Mouse (Mus musculus) right cerebral cortex, postnatal 14 days (tissue): ENCODE results near the gene Ncor1.
"Not testable (repeated sequence)": the region's sequence is repeated elsewhere in the genome, so short reads cannot be mapped to it uniquely, and the experiment has no call there.

Experiments
- DNase-seq: peaks from one replicate; pipeline ENCODE4 v3.0.0; 2022

Gene Ncor1

DNA sequence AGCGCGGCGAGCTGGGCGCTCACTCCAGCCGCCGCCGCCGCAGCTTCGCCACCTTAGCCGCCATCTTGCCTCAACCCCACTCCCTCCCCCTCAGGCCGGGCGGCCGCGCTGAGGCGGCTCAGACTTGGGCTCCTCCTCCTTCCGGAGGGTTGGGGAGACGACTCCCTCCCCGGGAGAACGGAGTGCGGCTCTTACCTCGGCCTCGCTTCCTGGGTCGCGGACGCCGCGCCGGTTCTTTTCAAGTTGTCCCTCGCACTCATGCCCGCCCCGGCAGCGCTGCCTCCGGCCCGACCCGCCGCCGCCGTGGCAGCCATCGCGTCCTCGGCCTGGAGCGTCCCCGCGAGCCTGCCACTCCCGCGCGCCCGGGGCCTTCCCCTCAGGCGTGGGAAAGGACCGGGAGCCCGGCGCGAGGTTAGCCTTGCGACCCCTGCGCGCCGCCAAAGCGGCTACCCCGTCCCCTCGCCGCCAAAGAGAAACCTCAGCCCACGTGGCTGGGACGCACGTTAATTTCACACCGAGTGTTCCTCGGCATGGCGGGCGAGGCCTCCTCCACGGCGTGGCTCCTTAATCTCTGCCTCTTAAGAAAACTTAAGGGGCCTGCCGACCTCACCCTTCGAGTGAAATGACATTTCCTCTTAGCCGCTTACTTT, 975 bp downstream of the Ncor1 start:
- DNase-seq: peak; percentile 83

DNA sequence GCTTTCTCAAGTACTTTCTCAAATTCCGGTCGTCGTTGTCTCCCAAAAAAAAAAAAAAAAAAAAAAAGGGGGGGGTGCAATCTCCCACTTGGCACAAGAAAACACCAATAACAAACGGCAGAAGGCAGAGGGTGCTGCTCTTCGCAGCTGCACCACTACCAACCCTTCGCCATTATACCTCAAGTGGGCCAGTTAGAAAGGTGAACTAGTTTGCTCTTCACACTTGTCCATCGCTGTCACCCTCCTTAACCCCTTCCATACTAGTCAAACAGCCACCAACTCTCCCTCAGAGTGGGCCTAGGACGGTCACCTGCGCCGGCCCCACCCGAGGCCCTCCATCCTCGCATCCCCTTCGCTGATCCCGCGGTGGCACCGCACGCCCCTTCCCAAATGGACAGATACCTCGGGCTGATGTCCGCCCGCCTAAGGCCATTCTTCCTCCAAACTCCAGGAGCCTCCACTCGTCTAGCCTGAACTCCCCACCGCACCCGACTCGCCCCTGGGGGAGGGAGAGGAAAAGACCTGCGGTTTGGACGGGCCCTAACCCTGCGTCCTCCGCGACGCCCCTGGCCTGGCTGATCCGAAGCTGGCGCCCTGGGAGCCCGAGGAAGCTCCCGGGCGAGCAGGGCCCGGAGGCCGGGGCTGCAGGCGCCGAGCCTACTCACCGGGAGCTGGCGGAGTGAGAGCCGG, 1.7 kb downstream of the Ncor1 start:
- DNase-seq: peak; percentile 22

DNA sequence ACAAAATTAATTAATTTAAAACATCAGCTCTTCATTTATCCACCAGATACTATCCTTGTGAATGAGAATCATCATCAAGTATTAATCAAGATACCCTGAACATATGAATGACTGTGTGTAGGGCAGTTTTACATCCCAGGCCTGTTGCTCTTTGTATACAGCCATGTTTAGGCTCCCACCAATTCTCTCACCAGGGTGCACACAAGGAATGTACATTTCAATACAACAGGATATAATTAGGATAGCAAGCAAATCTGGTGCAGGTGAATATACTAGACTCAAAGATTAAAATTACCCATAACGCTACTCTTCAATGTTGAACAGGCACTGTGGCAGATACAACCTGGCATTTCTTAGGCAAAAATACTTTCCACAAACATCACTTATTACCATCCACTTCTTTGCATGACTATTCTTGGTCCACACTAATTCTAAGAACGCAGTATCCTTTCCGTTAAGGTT, 2.3 kb downstream of the Ncor1 start:
- no peak for DNase-seq

DNA sequence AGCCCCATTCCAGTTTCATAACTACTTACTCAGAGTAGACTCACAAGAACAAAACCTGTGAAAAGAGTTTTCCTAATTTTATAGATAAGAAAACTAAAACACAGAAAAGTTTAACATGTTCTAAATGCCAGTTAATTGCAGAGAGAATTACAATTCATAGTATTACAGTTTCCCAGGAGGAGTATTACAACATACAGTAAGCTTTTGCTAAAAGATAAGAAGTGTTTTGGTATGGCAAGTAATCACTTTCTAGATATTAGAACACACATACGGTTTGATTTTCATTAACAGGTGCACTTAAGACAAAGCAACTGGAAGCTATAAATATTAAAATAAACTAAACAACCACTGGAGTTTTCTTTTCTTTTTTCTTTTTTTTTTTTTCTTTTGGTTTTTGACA, 3.1 kb downstream of the Ncor1 start:
- DNase-seq: no peak

DNA sequence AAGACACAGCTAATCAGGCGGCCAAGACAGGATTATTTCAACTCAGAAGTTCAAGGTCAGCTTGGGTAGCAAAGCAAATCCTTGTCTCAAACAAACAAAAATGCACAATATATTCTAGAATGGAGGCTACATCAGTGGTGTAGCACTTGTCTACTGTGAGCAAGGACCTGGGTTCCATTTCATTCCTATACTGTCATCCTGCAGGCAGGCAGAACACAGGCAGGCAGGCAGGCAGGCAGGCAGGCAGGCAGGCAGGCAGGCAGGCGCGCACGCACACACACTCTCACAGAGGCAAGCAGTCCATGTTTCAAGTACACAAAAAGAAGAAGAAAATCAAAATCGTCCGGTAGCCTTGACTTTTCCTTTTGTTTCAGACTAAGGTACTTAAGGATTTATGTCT, 9.4 kb downstream of the Ncor1 start:
- no peak for DNase-seq

DNA sequence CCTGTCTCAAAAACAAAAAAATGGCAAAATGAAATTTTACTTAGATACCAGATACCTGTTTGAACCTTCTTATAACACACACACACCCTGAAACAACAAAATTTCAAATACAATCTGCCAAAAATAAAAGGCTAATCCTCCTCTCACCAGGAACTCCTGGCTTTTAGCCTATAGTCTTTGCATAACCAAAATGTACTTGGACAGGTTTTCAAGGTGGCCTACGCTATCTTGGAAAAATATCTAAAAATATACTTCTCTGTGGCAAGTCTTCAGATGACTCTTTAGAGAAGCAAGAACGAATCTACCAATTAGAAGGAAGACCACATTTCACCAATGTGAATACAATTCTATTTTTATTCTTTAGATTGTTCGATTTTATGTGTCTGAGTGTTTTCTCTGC, 12.5 kb downstream of the Ncor1 start:
- no peak for DNase-seq

DNA sequence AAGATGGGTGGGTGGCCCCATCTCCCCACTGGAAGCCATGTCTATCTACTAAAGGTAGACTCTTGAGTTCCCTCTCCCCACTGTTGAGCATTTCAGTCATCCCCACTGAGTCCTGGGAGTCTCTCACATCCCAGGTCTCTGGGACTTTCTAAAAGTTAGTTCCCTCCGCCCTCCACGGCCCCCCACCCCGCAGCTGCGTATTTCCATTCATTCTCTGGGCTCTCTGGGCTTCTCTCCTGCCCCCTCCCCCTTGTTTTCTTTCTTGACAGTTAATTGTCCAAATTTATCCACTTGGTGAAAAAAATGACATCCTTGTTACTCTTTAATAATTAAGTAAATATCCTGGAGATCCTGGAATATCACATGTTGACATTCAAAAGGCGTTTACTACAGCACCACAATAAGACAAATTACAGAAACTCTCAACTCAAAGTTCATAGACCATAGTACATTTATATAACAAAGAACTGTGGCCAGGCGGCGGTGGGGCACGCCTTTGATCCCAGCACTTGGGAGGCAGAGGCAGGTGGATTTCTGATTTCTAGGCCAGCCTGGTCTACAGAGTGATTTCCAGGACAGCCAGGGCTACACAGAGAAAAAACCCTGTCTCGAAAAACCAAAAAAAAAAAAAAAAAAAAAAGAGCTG, 17.5 kb downstream of the Ncor1 start:
- DNase-seq: no peak

DNA sequence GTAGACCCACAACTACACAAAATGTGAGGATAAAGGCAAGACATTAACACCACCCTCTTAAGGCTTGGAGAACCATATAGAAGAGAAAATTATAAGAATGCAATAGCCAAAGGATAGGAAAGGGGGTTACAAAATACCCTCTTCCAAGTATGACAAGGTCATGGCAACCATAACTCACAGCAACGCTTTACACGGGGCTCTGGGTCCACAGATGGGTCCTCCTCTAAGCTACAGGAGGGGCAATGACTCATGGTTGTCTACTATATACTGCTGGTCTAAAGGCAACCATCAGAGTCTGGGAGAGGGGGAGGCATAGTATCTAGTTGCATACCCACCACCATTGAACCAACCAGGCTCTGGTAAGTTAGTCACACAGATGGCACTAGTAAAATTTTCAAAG, 26.1 kb downstream of the Ncor1 start:
- DNase-seq: no peak

DNA sequence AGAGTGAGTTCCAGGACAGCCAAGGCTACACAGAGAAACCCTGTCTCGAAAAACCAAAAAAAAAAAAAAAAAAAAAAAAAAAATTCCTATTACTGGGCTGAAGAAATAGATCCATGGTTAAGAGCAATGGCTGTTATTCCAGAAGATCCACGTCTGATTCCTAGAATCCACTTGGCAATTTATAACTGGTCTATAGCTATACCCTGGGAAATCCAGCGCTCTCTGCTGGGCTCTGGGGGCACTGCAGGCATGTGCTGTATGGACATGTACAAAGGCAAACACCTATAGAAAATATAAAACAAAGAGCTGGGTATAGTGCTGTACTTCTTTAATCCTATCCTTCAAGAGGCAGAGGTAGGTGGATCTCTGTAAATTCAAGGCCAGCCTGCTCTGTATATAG, 31.2 kb downstream of the Ncor1 start:
- DNase-seq: peak; percentile 10

DNA sequence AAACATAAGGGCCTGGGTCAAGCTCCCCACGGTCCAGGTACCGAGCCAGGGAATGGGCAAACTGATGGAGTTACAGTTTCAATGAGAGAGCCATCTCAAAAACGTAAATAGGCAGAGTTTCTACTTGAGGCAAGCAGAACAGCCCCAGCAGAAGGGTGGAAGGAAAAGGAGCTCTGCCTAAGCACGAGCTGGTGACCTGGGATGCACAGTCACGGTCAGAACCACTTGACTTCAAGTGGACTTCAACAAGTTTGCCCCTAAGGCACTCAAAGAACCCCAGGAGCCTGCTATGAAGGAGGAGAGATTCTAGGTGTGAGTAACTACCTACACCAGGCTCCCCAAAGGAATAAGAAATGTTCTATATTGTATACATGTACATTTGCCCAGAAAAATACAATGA, 32.1 kb downstream of the Ncor1 start:
- no peak for DNase-seq

DNA sequence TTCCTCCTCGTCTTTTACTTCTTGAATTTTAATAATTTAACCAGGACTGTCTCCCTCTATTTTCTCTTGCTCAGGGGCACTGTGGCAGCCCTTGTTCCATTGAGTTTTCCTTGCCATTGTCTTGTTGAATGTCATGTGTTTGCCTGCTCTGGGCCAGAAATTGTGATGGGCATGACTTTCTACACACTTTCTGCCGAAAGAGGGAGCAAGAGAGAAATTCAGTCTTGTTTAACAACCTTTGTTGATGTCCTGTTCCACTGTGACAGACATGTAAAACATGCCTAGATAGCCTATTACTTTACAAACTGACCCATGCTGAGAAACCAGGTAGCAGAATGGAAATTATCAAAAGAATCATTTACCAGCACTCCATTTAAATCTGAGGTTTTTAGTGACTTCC, 33.8 kb downstream of the Ncor1 start:
- no peak for DNase-seq

DNA sequence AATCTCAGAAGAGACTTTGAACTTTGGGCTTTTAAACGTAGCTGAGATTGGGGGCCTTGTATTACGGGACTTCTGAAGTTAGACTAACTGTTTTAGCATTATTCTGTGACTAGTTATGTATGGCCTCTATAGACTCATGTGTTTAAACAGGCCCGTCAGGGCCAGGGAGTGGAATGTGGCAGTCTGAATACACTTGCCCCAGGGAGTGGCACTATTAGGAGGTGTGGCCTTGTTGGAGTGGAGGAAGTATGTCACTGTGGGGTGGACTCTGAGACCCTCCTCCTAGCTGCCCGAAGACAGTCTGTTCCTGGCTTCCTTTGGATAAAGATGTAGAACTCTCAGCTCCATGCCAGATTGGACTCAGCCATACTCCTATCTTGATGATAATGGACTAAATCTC, 43.3 kb downstream of the Ncor1 start:
- DNase-seq: no peak

DNA sequence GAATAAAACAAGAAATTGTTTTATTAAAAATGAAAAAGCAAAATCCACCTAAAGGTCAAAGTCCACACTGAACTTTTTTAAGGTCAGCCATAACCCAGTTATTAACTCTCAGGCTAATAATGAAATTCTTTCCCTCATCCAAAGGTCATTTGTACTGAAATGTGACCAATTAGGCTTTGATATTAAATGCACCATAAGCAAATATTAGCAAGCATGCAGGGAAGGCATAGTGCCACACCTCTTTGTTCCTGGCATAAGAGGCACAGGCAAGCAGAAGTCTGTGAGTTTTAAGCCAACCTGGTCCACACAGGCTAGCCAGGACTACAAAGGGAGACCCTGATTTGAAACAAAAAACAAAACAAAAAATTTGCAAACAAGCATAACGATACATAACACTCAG, 48.7 kb downstream of the Ncor1 start:
- DNase-seq: no peak

DNA sequence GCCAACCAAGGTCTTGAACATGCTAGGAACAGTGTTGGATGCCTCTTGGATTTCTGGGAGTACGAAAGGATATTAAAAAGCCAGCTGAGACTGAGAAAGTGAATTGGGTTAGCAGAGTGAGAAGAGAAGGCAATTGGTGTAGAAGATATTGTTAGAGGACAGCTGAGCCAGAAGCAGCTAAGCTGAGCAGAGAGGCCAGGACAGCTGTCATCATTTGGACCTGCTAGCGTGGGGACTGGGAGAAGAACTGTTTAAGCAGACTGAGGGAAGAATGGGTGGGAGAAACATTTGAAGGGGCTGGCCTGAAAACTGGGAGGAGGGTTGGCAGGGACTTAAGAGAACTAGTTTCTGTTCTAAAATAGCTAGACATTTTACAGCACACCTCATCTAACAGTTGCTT, 49.5 kb downstream of the Ncor1 start:
- no peak for DNase-seq

DNA sequence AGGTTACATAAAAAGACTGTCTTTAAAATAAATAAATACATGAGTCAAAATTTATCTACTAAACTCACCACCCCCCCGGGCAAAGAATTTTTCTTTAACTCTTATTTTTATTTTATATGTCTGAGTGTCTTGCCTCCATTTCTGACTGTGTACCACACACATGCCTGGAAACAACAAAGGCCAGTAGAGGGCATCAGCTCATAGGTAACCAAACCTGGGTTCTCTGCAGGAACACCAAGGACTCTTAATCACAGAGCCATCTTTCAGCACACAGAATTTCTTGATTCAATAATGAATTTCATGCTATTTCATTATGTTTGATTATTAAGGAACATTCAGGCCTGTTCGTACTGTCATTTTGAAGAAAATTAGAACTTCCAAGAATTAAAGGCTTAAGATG, 61.9 kb downstream of the Ncor1 start:
- DNase-seq: no peak

DNA sequence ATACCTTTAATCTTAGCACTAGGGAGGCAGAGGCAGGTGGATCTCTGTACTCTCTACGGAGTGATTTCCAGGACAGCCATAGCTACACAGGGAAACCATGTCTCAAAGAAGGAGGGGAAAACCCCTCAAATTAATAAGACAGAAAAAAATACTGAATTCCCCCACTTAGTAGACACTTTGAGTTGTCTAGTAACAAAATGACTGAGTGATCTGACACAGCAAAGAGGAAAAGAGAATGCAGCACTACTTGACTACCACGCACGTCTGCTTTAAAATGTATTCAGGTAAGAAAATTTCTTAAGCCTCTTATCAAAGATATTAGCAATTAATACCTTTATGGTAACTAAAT, 70.0 kb downstream of the Ncor1 start:
- DNase-seq: no peak

DNA sequence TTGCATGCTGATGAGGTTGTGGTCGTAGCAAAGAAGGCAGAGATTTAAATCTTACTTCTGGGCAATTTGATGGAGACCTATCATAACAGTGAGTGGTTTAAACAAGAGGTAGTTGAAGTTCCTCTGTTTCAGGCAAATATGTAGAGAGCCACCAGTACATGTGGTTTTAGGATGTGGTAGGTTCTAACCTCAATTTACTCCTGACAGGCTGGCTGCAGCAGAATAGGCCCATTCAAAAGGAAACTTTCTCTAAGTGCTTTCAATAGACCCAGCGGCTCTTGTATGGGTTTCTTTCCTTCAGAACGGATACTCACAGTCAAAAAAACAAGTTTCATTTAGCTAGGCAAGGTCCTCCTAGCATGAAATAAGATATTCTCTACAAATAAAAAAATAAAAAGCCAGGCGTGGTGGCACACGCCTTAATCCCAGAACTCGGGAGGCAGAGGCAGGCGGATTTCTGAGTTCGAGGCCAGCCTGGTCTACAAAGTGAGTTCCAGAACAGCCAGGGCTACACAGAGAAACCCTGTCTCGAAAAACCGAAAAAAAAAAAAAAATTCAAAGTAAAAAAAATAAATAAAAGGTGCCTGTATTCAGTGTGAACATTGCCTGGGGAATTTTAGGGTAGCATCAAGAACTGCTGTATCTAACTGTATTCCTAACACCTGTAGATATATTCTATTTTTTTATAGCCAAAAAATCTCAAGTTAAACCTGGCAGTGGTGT, 70.6 kb downstream of the Ncor1 start:
- no peak for DNase-seq

DNA sequence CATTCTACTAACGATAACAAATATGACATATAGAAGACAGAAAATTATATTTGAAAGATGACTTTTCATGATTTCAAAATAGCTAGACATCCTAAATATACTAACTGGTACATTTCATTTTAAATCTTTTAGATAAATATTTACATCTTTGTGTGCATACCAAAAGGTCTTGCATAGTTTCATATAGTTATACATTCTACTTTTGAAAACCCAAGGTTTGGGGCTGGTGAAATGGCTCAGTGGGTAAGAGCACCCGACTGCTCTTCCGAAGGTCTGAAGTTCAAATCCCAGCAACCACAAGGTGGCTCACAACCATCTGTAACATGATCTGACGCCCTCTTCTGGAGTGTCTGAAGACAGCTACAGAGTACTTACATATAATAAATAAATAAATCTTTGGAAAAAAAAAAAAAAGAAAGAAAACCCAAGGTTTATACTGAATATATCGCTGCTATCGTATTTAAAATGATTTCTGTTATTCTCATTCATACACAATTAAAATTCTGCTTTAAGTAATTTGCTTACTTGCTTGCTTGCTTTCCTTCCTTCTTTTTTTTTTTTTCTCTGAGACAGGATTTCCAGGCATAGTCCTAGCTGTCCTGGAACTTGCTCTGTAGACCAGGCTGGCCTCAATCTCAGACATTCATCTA, 81.0 kb downstream of the Ncor1 start:
- not testable (repeated sequence) for DNase-seq

DNA sequence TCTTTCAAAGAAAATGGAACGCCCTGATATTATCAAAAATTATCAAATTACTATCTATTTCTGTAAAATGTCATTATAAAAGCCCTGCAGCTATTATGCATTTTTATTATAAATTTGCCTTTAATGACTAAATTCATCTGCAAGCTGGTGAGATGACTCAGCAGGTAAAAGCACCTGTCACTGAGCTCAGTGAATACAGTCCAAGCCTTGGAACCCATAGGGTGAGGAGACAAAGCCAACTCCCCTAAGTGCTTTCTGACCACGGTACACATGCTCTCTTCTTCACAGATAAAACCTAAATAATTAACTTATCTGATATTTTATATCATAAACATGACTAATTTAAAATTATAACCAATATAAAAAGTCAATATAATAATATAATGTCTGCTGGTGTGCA, 86.6 kb downstream of the Ncor1 start:
- DNase-seq: no peak

DNA sequence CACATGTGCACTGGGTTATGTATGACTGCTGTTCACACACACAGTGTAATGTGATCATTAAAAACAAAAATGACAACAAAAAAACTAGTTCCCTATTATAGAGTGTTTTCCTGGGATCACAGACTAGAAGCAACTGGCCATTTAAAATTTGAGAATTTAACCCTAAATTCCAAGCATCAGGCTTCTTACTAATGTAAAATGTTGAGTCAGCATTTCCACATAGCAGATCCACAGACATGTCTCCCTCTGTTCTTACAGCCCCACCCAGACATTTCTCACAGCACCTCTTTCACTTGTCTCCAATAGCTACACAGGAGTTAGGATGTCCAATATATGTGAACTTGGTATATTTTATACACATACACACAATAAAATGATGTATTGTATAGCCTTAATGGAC, 88.4 kb downstream of the Ncor1 start:
- DNase-seq: no peak

DNA sequence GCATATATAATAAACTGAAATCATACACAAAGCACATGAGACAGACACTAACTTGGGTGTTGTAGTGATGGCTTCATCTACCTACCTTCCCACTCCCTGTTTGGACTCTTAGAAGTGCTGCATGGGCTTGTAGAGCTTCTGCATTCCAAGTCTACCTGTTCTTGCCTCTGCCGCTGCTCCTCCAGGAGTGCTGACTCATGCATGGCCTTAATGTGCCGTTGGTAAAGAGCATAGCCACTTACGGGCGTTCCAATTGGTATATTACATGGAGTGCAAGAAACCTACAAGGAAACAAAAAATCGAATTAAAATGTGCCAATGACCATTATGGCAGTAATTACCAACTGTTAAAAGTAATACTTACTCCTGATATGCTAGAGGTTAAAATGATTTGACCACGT, 91.5 kb downstream of the Ncor1 start:
- DNase-seq: no peak

DNA sequence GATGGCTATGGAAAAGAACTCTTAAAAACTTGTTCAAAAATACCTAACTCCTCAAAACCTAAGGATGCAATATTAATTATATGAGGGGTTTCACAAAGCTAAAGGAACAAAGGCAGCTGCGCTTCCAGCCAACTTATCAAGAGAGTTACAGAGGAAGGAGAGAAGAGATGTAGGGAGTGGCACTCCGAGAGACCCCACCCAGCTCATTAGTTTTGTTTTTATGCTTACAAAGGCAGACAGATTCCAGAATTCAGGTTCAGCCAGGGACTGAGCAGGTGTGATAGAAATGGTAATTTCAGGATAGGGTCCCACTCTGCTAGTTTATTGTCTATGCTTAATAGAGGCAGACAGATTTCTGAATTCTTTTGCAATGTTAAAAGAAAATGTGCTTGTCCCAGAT, 103.1 kb downstream of the Ncor1 start:
- DNase-seq: no peak

DNA sequence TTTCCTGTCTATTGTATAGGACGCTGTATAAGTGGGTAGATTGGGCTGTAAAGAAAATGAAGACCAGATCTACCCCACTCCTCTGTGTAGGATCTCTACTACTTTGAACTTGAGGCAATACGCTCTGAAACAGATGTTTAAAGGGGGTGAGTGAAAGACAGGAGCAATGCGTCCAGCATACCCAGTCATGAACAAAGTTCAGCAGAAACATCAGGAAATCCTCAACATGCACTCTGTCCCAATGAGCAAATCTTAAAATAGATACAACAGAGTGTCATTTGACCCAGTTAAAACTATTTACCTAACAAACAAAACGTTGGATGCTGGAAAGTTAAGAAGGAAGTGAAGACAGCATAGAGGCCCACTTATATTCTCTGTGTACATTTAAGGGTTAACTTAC, 106.4 kb downstream of the Ncor1 start:
- DNase-seq: no peak
